Mouse (Mus musculus) stomach, adult 2 months (tissue): ENCODE results near the gene Otud7b. TPM values are rescaled to one million over a fixed set of nuclear protein-coding genes. Genes with fewer than 3 reads are reported as not detected.

Experiments used
- polyA plus RNA-seq: library from polyadenylated mRNA; depleted of rRNA; stranded (reverse); fragments of >200 nt; gene quantifications from 2 replicates; pipeline ENCODE4 v1.2.3, GENCODE M21; 2012; rRNA removed

Gene Otud7b
- 6.0 and 7.2 TPM in 2 replicates for polyA plus RNA-seq

GRCm38 (mm10) chr3:96104261-96105065 is at the start of gene Otud7b:
TSS of gene Otud7b (plus strand) at chr3:96104527.

GRCm38 (mm10) chr3:96058231-96058896 is 46.0 kb upstream of the Otud7b start, which contains the start of gene Vps45:
TSS of gene Vps45 (minus strand) at chr3:96058466.

DNA sequence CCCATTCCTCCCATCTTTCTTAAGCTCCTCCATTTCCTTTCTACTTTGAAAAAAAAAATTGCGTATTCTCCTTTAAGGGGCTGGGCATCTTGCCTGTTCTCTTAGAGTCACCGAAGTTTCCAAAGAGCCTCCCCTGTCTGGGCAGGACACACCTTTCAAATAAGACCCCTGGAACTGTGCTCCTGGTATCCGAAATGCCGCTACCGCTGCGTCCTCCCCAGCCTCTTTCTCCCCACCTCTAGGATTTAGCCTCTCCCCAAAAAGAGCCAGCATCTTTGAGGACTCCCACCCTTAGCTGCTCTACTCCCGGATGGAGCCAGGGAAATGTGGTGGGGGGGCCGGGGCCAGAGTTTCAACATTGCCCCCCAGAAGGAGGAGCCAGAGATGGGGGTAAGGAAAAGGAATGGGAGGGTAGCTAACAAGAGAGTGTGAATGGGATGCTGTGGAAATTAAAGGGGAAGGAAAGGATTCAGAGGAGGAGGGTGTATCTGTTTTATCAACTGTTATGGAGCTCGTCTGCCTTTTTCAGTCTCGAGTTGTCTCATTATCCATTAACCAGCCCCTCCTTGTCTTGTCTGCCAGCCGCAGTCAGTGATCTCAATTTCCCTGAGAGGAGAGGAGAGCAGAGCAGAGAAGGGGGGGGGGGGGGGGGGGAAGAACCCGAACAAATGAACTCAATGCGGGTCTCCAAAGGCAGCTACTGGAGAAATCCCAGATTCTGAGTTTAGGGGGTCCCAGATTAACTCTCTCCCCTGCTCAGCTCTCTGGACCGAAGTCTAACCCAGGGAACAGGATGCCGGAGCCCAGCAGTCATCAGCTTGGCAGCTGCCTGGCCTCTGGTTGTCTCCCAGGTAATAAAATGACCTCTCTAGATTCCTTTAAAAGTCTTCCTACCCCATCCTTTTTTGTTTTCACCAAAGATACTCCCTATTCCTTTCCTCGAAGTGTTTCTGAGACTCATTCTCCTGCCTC is 57.8 kb downstream of the Otud7b start, which contains the start of gene Mtmr11:
Gene Mtmr11 (plus strand): TSS at position 136 of the 972 bp plus-strand sequence.

DNA sequence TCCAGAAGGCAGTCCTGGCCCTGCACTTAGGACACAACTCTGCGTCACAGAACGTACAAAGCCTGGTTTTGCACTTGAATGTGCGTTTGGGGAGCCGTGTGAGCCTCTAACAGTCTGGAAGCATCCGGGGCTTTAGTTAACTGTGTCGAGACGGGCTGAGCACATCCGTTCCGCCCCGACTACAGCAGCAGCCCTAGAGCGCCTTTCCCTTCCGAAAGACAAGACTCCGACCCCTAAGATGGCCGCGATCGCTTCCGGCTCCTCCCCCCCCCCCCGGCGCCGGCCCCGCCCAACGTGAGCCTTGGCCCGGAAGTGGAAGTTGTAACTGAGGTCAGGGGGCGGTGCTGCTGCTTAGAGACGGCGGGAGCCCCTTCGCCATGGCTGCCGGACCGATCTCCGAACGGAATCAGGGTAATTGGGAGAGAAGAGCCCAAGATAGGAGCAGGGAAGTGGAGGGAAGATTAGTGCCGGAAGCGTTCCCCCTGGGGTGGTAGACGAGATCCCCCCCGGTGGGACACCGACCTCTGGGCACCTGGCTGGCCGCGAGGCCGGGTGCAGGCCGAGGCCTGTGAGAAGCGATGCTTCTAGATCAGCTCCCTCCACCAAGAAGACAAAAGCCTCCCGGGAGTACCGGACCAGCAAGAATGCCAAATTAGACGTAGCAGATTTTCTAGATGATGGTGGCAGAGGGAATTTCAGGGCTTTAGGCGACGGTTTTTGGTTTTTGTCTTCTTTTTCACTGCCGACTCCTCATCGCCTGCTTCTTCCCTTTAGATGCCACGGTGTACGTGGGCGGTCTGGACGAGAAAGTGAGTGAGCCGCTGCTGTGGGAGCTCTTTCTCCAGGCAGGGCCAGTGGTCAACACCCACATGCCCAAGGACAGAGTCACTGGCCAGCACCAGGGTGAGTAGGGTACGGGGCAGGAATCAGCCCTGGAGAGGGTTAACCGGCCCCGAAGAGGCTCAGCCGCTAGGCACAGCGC is 68.2 kb downstream of the Otud7b start, which contains the start of gene Sf3b4:
Gene Sf3b4 (plus strand): TSS at position 136 of the 982 bp plus-strand sequence.

GRCm38 (mm10) chr3:96180727-96181477 is 76.6 kb downstream of the Otud7b start, which contains the start of gene Sv2a:
TSS of gene Sv2a (plus strand) at chr3:96181151.

Other genes with a start within 250 kb of the Otud7b start
- 3.7 and 4.7 TPM in 2 replicates for gene Prpf3, start 248.6 kb upstream of the Otud7b start, polyA plus RNA-seq
- 9.8 and 11.2 TPM in 2 replicates for gene Mrps21, start 233.0 kb upstream of the Otud7b start, polyA plus RNA-seq
- 0.98 and 1.3 TPM in 2 replicates for gene Ciart, start 222.3 kb upstream of the Otud7b start, polyA plus RNA-seq
- 0.78 and 1.1 TPM in 2 replicates for gene BC028528, start 212.5 kb upstream of the Otud7b start, polyA plus RNA-seq
- 135 and 156 TPM in 2 replicates for gene Aph1a, start 210.6 kb upstream of the Otud7b start, polyA plus RNA-seq
- gene Car14, start 199.8 kb upstream of the Otud7b start, polyA plus RNA-seq: 2.1 and 2.2 TPM in 2 replicates
- 1.9 and 2.2 TPM in 2 replicates for gene Anp32e, start 175.3 kb upstream of the Otud7b start, polyA plus RNA-seq
- gene Plekho1, start 108.5 kb upstream of the Otud7b start, polyA plus RNA-seq: 21.5 and 24.7 TPM in 2 replicates
- 1.4 and 1.6 TPM in 2 replicates for gene Vps45, start 46.1 kb upstream of the Otud7b start, polyA plus RNA-seq
- 4.0 and 4.3 TPM in 2 replicates for gene Mtmr11, start 57.5 kb downstream of the Otud7b start, polyA plus RNA-seq
- 55.2 and 66.1 TPM in 2 replicates for gene Sf3b4, start 67.8 kb downstream of the Otud7b start, polyA plus RNA-seq
- 0.65 and 0.73 TPM in 2 replicates for gene Sv2a, start 76.6 kb downstream of the Otud7b start, polyA plus RNA-seq
- gene Bola1, start 115.2 kb downstream of the Otud7b start, polyA plus RNA-seq: 30.5 and 48.9 TPM in 2 replicates
- 3.7 TPM in 1 of 2 replicates, not detected in the other for gene Hist2h2ab, start 115.3 kb downstream of the Otud7b start, polyA plus RNA-seq
- 3.6 and 7.2 TPM in 2 replicates for gene Hist2h2ac, start 116.4 kb downstream of the Otud7b start, polyA plus RNA-seq
- gene Hist2h2be, start 116.6 kb downstream of the Otud7b start, polyA plus RNA-seq: 0.98 and 1.5 TPM in 2 replicates
- gene Hist2h3c2, start 134.6 kb downstream of the Otud7b start, polyA plus RNA-seq: 39.6 and 62.7 TPM in 2 replicates
- 125 and 141 TPM in 2 replicates for gene Hist2h2aa2, start 135.7 kb downstream of the Otud7b start, polyA plus RNA-seq
- gene Hist2h2aa1, start 141.0 kb downstream of the Otud7b start, polyA plus RNA-seq: 236 and 409 TPM in 2 replicates
- gene Hist2h3c1, start 142.2 kb downstream of the Otud7b start, polyA plus RNA-seq: not detected in 2 replicates
- gene Hist2h4, start 158.8 kb downstream of the Otud7b start, polyA plus RNA-seq: 1.9 and 2.1 TPM in 2 replicates
- 34.2 and 45.6 TPM in 2 replicates for gene Hist2h3b, start 164.1 kb downstream of the Otud7b start, polyA plus RNA-seq
- gene Hist2h2bb, start 165.2 kb downstream of the Otud7b start, polyA plus RNA-seq: 0.85 and 1.3 TPM in 2 replicates
- gene Fcgr1, start 189.4 kb downstream of the Otud7b start, polyA plus RNA-seq: 0.29 and 0.46 TPM in 2 replicates